Mouse (Mus musculus) liver, embryonic 14.5 days (tissue): ENCODE data around the gene Gpx5. TPM values are rescaled to one million over a fixed set of nuclear protein-coding genes. Genes with fewer than 3 reads are reported as not detected.
"Not testable (repeated sequence)": the region's sequence is repeated elsewhere in the genome, so short reads cannot be mapped to it uniquely, and the experiment has no call there.

ENCODE experiments used
- ATAC-seq: fragments of 200-750 bp; cut with Nextera tagmentation; 2 replicates; pipeline ENCODE4 v1.8.0; 2017; ENCODE audit warnings: moderate number of reproducible peaks, mild to moderate bottlenecking, moderate library complexity; ENCODE audit not compliant: insufficient read depth
- DNase-seq, 3 experiments: peaks; one replicate each; pipeline ENCODE4 v3.0.0-alpha.2; 2012 to 2013; ENCODE audit warnings: low read depth in 3 of 3, low spot score in 3 of 3
- H3K27ac ChIP-seq: fragments of 300-500 bp; sonication (generic); 2 replicates; pipeline ENCODE4 v1.5.1; 2014; ENCODE audit warnings: moderate library complexity, mild to moderate bottlenecking, control low read depth, inconsistent platforms
- H3K27me3 ChIP-seq: fragments of 300-500 bp; sonication (generic); 2 replicates; pipeline ENCODE4 v1.6.1; 2014; ENCODE audit warnings: mild to moderate bottlenecking, low read length, moderate library complexity; ENCODE audit not compliant: control insufficient read depth, insufficient read depth
- H3K36me3 ChIP-seq: fragments of 300-500 bp; sonication (generic); replicated peaks from 2 replicates; pipeline ENCODE4 v1.6.1; 2014; ENCODE audit warnings: low read depth; ENCODE audit not compliant: control insufficient read depth, insufficient read depth
- H3K4me1 ChIP-seq, 2 experiments: fragments of 200-500 bp in 1 of 2; fragments of 300-500 bp in 1 of 2; sonication (generic) in 1 of 2; replicated peaks; 2 replicates each; pipeline ENCODE4 v1.6.1; 2012 to 2014; ENCODE audit warnings: antibody characterized with exemption in 1 of 2, inconsistent platforms in 1 of 2, low read length in 1 of 2; ENCODE audit not compliant: control insufficient read depth in 2 of 2, insufficient read depth in 2 of 2
- H3K4me2 ChIP-seq: fragments of 300-500 bp; sonication (generic); 2 replicates; pipeline ENCODE4 v1.6.1; 2014; ENCODE audit warnings: low read depth, mild to moderate bottlenecking, control low read depth, moderate library complexity
- H3K4me3 ChIP-seq, 2 experiments: fragments of 200-500 bp in 1 of 2; fragments of 300-500 bp in 1 of 2; sonication (generic) in 1 of 2; 2 replicates each; pipeline ENCODE4 v1.5.1; 2012 to 2014; ENCODE audit warnings: low read depth in 2 of 2, low read length in 2 of 2, mild to moderate bottlenecking in 2 of 2, control low read depth in 1 of 2, inconsistent platforms in 1 of 2, moderate library complexity in 1 of 2; ENCODE audit not compliant: insufficient read depth in 1 of 2
- H3K9ac ChIP-seq: fragments of 300-500 bp; sonication (generic); replicated peaks from 2 replicates; pipeline ENCODE4 v1.6.1; 2014; ENCODE audit warnings: mild to moderate bottlenecking, control low read depth, moderate library complexity
- H3K9me3 ChIP-seq: fragments of 300-500 bp; sonication (generic); 2 replicates; pipeline ENCODE4 v1.6.1; 2016; ENCODE audit warnings: low read length, mixed read lengths; ENCODE audit not compliant: control insufficient read depth
- CTCF ChIP-seq: IDR thresholded peaks from 2 replicates; pipeline ENCODE4 v1.5.1; 2016; ENCODE audit warnings: antibody characterized with exemption, low read depth, control low read depth
- EP300 ChIP-seq: IDR thresholded peaks from 2 replicates; pipeline ENCODE4 v1.6.1; 2016; ENCODE audit warnings: antibody characterized with exemption, low read depth
- WGBS: fragments of 180-500 bp; shearing (Covaris S2); extraction: QIAGEN DNeasy Blood & Tissue Kit; methylation state at CpG from one replicate; pipeline ENCODE4 v1.1.7; 2014; ENCODE audit not compliant: insufficient replicate concordance; 5-methylcytosine and 5-hydroxymethylcytosine counted together
- polyA plus RNA-seq, 2 experiments: library from polyadenylated mRNA; depleted of rRNA in 1 of 2; stranded (reverse) in 1 of 2; unstranded in 1 of 2; fragments of >200 nt; fragmentation: Nextera tagmentation in 1 of 2; extraction: Ambion mirVana in 1 of 2; gene quantifications; 2 replicates each; pipeline versions ENCODE4 v1.2.1 to v1.2.3; 2012 to 2014

The Gpx5 gene
- polyA plus RNA-seq, 2 experiments, result not detected

DNA sequence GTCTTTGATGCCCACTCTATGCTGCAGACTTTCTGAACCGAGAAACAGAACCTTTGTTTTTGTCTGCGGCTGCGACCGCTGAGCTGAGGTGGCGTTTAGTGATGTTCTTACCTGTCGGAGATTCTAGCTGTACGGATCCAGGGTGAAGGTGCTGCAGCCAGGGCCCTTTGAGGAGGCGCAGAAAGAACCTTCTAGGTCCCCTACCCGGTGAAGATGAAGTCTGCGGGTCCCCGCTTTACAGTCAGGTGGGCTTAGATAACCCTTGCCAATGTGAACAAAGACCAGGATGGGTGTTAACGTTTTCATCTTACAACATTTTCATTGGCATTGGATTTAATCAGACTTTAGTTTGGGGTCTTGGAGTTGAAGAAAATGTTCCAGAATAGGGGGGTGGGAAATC is 39.0 kb downstream of the Gpx5 start:
- DNase-seq, result no peak
- ATAC-seq, result 0 out of 2 replicates have a peak, but pooled peaks have one; percentile 36
- peak overlapping the region; percentile 61 to 95 for H3K4me3 ChIP-seq

DNA sequence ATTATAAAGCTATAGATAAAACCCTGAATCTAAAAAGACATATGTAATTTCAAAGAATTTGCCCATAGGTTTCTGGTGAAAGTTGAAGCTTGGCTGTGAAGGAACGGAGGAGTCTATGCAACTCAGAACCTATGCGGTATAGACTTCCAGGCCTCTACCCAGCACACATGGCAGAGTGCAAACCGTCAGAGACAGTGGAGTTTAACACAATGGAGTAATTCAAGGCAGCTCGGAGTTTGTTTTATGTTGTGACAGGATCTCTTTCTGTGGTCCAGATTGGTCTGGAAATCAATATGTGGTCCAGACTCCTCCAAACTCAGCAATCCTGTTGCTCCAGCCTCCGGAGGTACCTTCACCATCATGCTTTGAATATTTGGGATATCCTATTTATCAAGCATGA is 39.5 kb downstream of the Gpx5 start:
- Histone ChIP-seq H3K27ac (no peak overlapping the region), H3K4me2 (peak overlapping the region; percentile 67), H3K4me3 (peak overlapping the region in 1 of 2 experiments; percentile 61; a peak in 2 of 4 replicates), H3K9ac (no peak overlapping the region; the same call in 1 of the 2 replicates), H3K4me1 (peaks cover 0 to 10% of the 10 kb centered on the region in 2 experiments; a peak in 2 of 4 replicates), H3K36me3 (no peaks in the 10 kb centered on the region), H3K27me3 (peaks cover 6% of the 10 kb centered on the region), H3K9me3 (no peaks in the 10 kb centered on the region)
- TF ChIP-seq CTCF, result no peak
- TF ChIP-seq EP300, result no peak
- no peak for ATAC-seq
- DNase-seq, result no peak
- 40% methylated on average over 5 of the region's 5 CpGs for WGBS

More for the DNA sequence above, 39.0 kb downstream of the Gpx5 start:
- Histone ChIP-seq H3K36me3 (no peaks in the 10 kb centered on the region), H3K27me3 (peaks cover 6% of the 10 kb centered on the region), H3K9me3 (no peaks in the 10 kb centered on the region), H3K4me1 (peaks cover 0 to 11% of the 10 kb centered on the region in 2 experiments; a peak in 2 of 4 replicates), H3K27ac (no peak overlapping the region), H3K4me2 (peak overlapping the region; percentile 67), H3K9ac (peak overlapping the region; percentile 31; the same call in 1 of the 2 replicates)
- WGBS, result 3% methylated on average over 12 of the region's 12 CpGs
- TF ChIP-seq CTCF (no peak), EP300 (no peak)

DNA sequence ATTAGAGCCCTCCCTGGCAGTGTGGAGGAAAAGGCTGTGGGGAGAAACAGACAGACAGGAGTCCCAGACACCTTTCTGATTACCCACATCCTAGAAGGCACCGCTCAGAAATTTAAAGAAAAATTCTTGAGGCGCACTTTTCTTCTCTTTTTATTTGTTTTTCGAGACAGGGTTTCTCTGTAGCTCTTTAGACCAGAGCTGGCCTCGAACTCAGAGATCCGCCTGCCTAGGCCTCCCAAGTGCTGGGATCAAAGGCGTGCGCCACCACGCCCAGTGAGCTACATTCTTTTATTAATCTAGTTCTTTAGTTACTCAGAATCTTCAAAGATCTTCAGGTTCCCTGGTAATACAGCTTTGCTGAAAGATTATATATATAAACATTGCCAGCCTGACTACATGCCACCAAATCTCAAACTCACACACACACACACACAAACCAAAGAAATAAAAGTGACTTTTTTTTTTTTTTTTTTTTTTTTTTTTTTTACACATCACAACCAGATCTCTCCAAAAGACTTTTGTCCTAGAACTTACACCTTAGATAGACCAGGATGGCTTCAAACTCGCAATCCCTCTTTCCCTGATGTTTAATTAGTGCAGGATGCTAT is 42.4 kb downstream of the Gpx5 start:
- H3K4me3 ChIP-seq, result no peak overlapping the region
- no peak for ATAC-seq
- H3K27me3 ChIP-seq, result peaks cover 4% of the 10 kb centered on the region
- 26% methylated on average over 9 of the region's 9 CpGs for WGBS
- no peaks in the 10 kb centered on the region for H3K36me3 ChIP-seq
- no peak for DNase-seq
- no peaks in the 10 kb centered on the region for H3K9me3 ChIP-seq
- no peak overlapping the region for H3K27ac ChIP-seq
- peaks cover 0 to 7% of the 10 kb centered on the region in 2 experiments; a peak in 2 of 4 replicates for H3K4me1 ChIP-seq
- TF ChIP-seq CTCF (no peak), EP300 (no peak)
- H3K9ac ChIP-seq, result no peak overlapping the region
- H3K4me2 ChIP-seq, result peak overlapping the region; percentile 41

DNA sequence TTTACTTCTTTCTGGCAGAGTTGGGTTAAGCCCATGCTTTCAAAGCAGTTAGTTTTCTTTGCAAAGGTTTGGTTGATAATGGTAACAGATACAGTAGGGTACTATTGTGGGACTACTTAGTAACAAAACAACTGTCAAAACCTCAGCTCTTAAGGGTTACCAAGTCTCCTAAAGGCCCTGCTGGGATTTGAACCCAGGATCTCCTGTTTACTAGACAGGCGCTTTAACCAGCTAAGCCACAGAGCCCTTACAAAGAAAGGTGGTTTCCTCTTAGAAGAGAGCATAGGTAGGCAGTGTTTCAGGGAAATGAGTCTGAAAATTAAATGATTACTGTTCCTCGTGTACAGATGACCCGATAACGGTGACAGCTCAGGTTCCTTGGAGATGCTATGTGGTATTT is 43.5 kb downstream of the Gpx5 start:
- ATAC-seq, result peak; percentile 73
- H3K36me3 ChIP-seq, result no peaks in the 10 kb centered on the region
- H3K27ac ChIP-seq, result no peak overlapping the region
- H3K4me3 ChIP-seq, result peak overlapping the region in 1 of 2 experiments; percentile 45; a peak in 1 of 4 replicates
- H3K9ac ChIP-seq, result no peak overlapping the region
- peak overlapping the region; percentile 41 for H3K4me2 ChIP-seq
- DNase-seq, result no peak
- no peaks in the 10 kb centered on the region; the same call in 1 of the 2 replicates for H3K27me3 ChIP-seq
- 14% methylated on average over 4 of the region's 4 CpGs for WGBS
- peaks cover 0 to 7% of the 10 kb centered on the region in 2 experiments; a peak in 2 of 4 replicates for H3K4me1 ChIP-seq
- H3K9me3 ChIP-seq, result no peaks in the 10 kb centered on the region
- TF ChIP-seq CTCF, result no peak
- TF ChIP-seq EP300, result no peak

DNA sequence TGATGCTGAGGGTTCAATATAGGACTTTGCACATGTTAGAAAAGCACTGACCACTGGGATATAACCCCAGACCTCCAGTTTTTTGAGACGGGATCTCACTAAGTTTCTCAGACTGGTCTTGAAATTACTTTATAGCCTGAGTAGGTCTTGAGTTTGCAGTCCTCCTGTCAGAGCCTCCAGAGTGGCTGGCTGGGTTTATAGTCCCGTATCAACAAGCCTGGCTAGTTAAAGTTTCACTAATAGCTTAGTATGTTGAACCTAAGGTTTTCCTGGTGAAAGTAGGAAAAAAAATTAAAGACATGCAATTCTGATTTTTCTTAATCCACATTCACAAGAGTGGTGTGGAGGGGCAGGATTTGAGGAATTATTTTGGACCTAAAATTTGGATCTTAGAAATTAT is 46.3 kb downstream of the Gpx5 start:
- no peaks in the 10 kb centered on the region; the same call in 1 of the 2 replicates for H3K27me3 ChIP-seq
- H3K4me1 ChIP-seq, result peaks cover 0 to 14% of the 10 kb centered on the region in 2 experiments; a peak in 2 of 4 replicates
- H3K36me3 ChIP-seq, result no peaks in the 10 kb centered on the region
- H3K27ac ChIP-seq, result no peak overlapping the region
- H3K4me2 ChIP-seq, result no peak overlapping the region
- WGBS, result 68% methylated on average over 2 of the region's 2 CpGs
- DNase-seq (no peak), ATAC-seq (no peak)
- H3K9ac ChIP-seq, result no peak overlapping the region
- H3K4me3 ChIP-seq, result no peak overlapping the region
- no peak for TF ChIP-seq CTCF
- TF ChIP-seq EP300, result no peak
- H3K9me3 ChIP-seq, result no peaks in the 10 kb centered on the region

DNA sequence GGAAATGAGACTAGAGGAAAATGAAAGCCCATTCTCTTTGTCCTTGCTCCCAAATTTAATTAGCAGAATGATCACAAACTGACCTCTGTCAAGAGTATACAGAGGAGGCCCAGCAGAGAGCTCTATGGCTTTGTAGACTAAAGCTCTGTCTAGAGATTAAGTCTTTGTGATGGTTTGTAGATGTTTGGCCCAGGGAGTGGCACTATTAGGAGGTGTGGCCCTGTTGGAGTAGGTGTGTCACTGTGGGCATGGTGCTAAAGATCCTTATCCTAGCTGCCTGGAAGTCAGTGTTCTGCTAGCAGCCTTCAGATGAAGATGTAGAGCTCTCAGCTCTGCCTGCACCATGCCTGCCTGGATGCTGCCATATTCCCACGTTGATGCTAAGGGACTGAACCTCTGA is 47.6 kb downstream of the Gpx5 start:
- H3K9ac ChIP-seq, H3K36me3 ChIP-seq, H3K9me3 ChIP-seq, DNase-seq, H3K27me3 ChIP-seq, ATAC-seq, H3K4me2 ChIP-seq, H3K4me3 ChIP-seq, H3K27ac ChIP-seq: not testable (repeated sequence)
- 24% methylated on average over 1 of the region's 1 CpGs for WGBS
- H3K4me1 ChIP-seq, result peaks cover 0 to 14% of the 10 kb centered on the region in 2 experiments; a peak in 2 of 4 replicates
